Mouse (Mus musculus) midbrain, embryonic 13.5 days (tissue): ENCODE measurements at regions not wholly inside any gene's neighbourhood (a gene's known extent, or its start where the extent isn't known, plus 50 kb on each side); places are given as distances from the start of the nearest gene placed in this dataset.

Source experiments
- ATAC-seq: fragments of 200-750 bp; cut with Nextera tagmentation; 2 replicates; pipeline ENCODE4 v1.8.0; 2017; ENCODE audit warnings: mild to moderate bottlenecking, moderate TSS enrichment, moderate library complexity
- H3K27ac ChIP-seq: fragments of 300-500 bp; sonication (generic); 2 replicates; pipeline ENCODE4 v1.5.1; 2015; ENCODE audit warnings: inconsistent platforms, mild to moderate bottlenecking, moderate library complexity
- H3K27me3 ChIP-seq: fragments of 300-500 bp; sonication (generic); 2 replicates; pipeline ENCODE4 v1.6.1; 2015; ENCODE audit warnings: mild to moderate bottlenecking, inconsistent platforms
- H3K36me3 ChIP-seq: fragments of 300-500 bp; sonication (generic); 2 replicates; pipeline ENCODE4 v1.6.1; 2015; ENCODE audit warnings: mild to moderate bottlenecking, inconsistent platforms
- H3K4me1 ChIP-seq: fragments of 300-500 bp; sonication (generic); replicated peaks from 2 replicates; pipeline ENCODE4 v1.6.1; 2015; ENCODE audit warnings: inconsistent platforms
- H3K4me2 ChIP-seq: fragments of 300-500 bp; sonication (generic); replicated peaks from 2 replicates; pipeline ENCODE4 v1.6.1; 2015; ENCODE audit warnings: moderate library complexity, mild to moderate bottlenecking, inconsistent platforms
- H3K4me3 ChIP-seq: fragments of 300-500 bp; sonication (generic); replicated peaks from 2 replicates; pipeline ENCODE4 v1.5.1; 2015; ENCODE audit warnings: mild to moderate bottlenecking, inconsistent platforms
- H3K9ac ChIP-seq: fragments of 300-500 bp; sonication (generic); replicated peaks from 2 replicates; pipeline ENCODE4 v1.6.1; 2015; ENCODE audit warnings: mild to moderate bottlenecking, inconsistent platforms
- H3K9me3 ChIP-seq: fragments of 300-500 bp; sonication (generic); 2 replicates; pipeline ENCODE4 v1.6.1; 2016; ENCODE audit warnings: mild to moderate bottlenecking, inconsistent platforms
- WGBS: fragments of 180-500 bp; shearing (Covaris S2); methylation state at CpG from one replicate; pipeline ENCODE4 v1.1.7; 2015; 5-methylcytosine and 5-hydroxymethylcytosine counted together

DNA sequence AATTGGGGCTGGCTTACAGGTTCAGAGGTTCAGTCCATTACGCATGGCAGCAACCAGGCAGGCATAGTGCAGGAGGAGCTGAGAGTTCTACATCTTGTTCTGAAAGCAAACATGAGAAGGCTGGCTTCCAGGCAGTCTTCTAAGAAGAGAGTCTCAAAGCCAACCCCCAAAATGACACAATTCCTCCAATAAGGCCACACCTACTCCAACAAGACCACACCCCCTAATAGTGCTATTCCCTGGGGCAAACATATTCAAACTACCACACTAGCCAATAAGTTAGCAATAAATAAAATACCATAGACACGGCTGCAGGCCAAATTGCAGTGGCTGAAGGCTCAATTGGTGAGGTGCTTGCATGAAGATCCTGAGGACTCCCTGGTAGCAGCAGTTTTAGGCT lies 72.2 kb upstream of the Gpr12 start:
- no peaks in the 10 kb centered on the region for H3K4me1 ChIP-seq
- no peak overlapping the region for H3K27ac ChIP-seq
- no peak overlapping the region for H3K4me3 ChIP-seq
- H3K36me3 ChIP-seq, result no peaks in the 10 kb centered on the region
- no peak overlapping the region for H3K9ac ChIP-seq
- 90% methylated on average over 2 of the region's 2 CpGs for WGBS
- H3K9me3 ChIP-seq, result no peaks in the 10 kb centered on the region
- H3K27me3 ChIP-seq, result no peaks in the 10 kb centered on the region
- H3K4me2 ChIP-seq, result no peak overlapping the region
- ATAC-seq, result no peak

DNA sequence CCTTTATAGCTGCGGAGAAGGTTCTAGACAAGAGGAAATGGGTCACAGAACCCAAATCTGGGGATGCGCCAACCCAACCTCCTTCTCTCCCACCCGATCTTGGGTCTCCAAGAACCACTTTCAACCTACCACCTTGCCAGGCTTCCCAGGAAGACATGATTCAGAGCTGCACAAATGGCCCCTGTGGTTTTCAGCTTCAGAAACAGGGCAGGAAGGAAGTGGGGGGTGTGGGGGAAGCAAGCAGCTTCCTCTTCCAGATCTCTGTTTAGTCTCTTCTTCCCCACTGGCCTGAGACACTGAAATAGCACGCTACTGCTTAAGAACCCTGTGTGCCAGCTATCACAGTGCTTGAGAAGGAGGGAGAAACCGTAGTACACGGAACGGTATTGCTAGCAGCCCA lies 70.4 kb upstream of the Gpr12 start:
- ATAC-seq, result no peak
- Histone ChIP-seq H3K27ac (no peak overlapping the region), H3K4me2 (no peak overlapping the region), H3K4me3 (no peak overlapping the region), H3K9ac (no peak overlapping the region), H3K9me3 (no peaks in the 10 kb centered on the region), H3K27me3 (no peaks in the 10 kb centered on the region), H3K4me1 (no peaks in the 10 kb centered on the region), H3K36me3 (no peaks in the 10 kb centered on the region)
- whole genome bisulfite sequencing, result 81% methylated on average over 7 of the region's 7 CpGs

DNA sequence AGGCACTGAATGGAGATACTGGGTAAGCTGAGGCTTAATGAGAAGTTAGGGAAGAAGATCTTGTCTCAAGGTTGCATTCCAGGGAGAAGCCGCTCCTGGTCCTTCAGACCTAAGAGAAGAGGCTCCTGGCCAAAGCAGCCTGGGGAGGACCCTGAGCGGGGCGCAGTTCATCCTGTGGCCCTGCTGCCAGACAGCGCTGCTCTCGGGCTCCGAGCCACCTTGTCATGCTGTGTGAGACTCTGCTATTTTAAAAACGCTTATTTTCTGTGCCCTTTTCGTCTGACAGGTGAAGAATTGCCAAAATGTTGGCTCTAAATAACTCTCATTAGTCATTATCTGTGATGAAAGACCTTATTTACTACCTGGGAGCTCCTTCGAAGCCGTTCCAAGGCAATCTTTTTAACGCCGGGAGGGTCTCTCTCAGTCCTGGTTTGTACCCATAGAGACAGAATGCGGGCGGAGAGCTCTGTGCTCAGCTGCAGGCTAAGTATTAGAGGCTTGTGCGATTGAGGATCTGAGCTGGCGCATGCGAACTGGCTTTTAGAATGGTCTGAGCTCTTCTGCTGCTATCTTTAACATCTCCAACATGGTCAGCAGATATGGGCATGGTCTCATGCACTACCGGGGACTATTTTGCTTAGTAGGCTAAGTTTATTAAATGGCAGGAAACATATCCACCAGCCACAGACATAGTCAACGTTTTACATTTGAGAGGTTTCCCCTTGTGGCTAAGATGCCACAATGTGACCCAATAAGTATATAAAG lies 68.8 kb upstream of the Gpr12 start:
- ATAC-seq, result no peak
- H3K27ac ChIP-seq, result no peak overlapping the region
- H3K4me2 ChIP-seq, result no peak overlapping the region
- H3K9me3 ChIP-seq, result no peaks in the 10 kb centered on the region
- no peaks in the 10 kb centered on the region for H3K27me3 ChIP-seq
- H3K9ac ChIP-seq, result no peak overlapping the region
- H3K36me3 ChIP-seq, result no peaks in the 10 kb centered on the region
- WGBS, result 86% methylated on average over 19 of the region's 19 CpGs
- peaks cover 3% of the 10 kb centered on the region; the same call in 1 of the 2 replicates for H3K4me1 ChIP-seq
- H3K4me3 ChIP-seq, result no peak overlapping the region

DNA sequence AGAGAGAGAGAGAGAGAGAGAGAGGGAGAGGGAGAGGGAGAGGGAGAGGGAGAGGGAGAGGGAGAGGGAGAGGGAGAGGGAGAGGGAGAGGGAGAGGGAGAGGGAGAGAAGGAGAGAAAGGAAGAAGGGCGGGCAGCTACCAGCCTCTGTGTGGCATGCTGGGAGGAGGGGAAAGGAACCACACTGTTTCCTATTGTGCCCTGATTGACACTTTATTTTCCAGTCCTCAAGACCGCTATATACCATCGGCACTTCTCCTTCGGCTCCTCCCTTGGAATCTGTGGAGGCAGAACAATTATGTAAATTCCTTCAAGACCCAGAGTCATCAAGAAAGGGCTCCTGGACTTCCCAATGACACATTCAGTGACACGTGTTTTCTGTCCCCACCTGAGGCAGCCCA lies 67.8 kb upstream of the Gpr12 start:
- Histone ChIP-seq H3K4me3 (no peak overlapping the region), H3K27ac (no peak overlapping the region), H3K4me2 (no peak overlapping the region), H3K9me3 (no peaks in the 10 kb centered on the region), H3K4me1 (peaks cover 5% of the 10 kb centered on the region; the same call in 1 of the 2 replicates), H3K9ac (no peak overlapping the region), H3K36me3 (no peaks in the 10 kb centered on the region), H3K27me3 (no peaks in the 10 kb centered on the region)
- WGBS, result 15% methylated on average over 5 of the region's 5 CpGs
- no peak for ATAC-seq

DNA sequence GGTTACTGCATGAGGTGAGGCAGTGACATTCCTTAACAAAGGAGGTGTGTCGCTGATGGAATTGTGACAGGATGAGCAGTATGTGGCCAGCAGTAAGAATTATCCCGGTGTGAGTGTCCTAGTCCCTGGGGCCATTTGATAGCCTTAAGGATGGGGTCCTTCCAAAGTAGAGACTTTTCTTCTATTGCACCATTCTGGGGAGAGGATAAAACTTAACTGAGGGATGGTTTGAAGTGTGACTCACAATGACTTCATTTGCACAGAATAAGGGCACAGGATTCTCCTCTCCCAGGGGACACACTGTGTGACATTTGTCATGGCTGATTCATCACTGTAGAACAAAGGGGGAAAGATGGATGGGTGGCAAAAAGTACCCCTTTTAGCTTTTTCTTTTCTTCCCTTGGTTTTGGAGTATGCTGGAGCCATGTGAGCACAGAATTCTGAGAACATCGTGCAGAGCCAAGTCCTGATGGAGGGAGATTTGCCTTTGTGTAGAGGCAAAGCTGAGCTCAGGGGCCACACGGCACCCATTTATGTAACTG lies 63.6 kb upstream of the Gpr12 start:
- Histone ChIP-seq H3K27me3 (no peaks in the 10 kb centered on the region), H3K4me3 (no peak overlapping the region), H3K9me3 (no peaks in the 10 kb centered on the region), H3K27ac (no peak overlapping the region), H3K4me2 (no peak overlapping the region), H3K4me1 (peaks cover 9% of the 10 kb centered on the region), H3K36me3 (no peaks in the 10 kb centered on the region), H3K9ac (no peak overlapping the region)
- WGBS, result 69% methylated on average over 4 of the region's 4 CpGs
- ATAC-seq, result no peak

DNA sequence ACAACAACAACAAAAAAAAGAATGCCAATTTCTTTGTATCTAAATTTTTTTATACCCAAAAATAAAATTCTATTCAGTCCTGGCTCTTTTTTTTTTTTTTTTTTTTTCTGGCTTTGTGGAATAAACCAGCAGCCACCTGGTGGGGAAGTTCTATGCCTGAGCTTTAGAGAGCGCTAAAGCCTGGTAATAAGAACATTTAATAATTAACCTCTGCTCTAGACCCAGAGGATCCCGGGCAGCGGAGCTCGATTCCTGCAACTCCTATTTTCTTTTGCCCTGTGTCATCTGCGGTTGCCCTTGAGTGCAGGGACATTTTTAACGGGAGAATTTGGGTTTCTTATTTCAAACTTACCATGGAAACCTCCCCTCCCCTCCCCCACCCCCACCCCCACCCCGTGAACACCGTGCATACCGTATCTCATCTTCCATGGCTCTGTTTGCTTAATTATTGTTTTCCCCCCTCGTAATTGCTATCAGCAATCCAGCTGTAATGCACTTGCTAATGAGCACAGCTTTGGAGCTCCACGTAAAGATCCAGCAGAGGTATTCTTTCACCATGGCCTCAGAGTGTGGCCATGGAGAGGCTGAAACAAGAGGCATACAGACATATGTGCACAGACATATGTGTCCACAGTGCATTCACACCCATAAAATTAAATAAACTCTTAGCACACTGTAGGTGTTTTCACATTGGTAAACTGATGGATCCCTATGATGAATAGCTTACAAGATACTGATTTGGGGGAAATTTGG lies 62.8 kb upstream of the Gpr12 start:
- no peaks in the 10 kb centered on the region for H3K36me3 ChIP-seq
- ATAC-seq, result peak; percentile 63
- H3K27me3 ChIP-seq, result no peaks in the 10 kb centered on the region
- H3K4me3 ChIP-seq, result no peak overlapping the region
- H3K9ac ChIP-seq, result no peak overlapping the region
- no peaks in the 10 kb centered on the region for H3K9me3 ChIP-seq
- WGBS, result 25% methylated on average over 11 of the region's 11 CpGs
- H3K27ac ChIP-seq, result no peak overlapping the region
- H3K4me1 ChIP-seq, result peaks cover 9% of the 10 kb centered on the region
- H3K4me2 ChIP-seq, result no peak overlapping the region

DNA sequence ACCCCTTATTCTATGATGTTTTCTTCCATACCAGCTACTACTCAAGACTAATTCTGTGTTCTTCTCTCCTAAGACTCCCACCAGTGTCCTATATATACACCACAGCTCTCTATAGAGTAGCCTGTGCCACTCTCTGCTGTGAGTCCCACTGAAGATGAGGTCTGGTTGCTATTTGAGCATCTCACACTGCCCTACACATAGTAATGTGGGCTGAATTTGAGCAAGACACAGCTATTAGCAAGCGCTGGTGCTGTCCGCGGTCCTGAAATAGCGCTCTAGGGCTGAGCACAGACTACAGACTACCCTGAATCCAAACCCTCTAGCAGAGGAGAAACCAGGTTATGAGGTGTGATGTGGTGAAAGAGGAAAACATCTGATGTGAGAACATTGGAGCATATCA lies 59.5 kb upstream of the Gpr12 start:
- no peaks in the 10 kb centered on the region for H3K9me3 ChIP-seq
- H3K27me3 ChIP-seq, result no peaks in the 10 kb centered on the region
- H3K36me3 ChIP-seq, result no peaks in the 10 kb centered on the region
- no peak overlapping the region for H3K4me2 ChIP-seq
- H3K4me1 ChIP-seq, result peaks cover 9% of the 10 kb centered on the region
- WGBS, result 6% methylated on average over 4 of the region's 4 CpGs
- no peak for ATAC-seq
- H3K4me3 ChIP-seq, result no peak overlapping the region
- H3K9ac ChIP-seq, result no peak overlapping the region
- no peak overlapping the region for H3K27ac ChIP-seq

DNA sequence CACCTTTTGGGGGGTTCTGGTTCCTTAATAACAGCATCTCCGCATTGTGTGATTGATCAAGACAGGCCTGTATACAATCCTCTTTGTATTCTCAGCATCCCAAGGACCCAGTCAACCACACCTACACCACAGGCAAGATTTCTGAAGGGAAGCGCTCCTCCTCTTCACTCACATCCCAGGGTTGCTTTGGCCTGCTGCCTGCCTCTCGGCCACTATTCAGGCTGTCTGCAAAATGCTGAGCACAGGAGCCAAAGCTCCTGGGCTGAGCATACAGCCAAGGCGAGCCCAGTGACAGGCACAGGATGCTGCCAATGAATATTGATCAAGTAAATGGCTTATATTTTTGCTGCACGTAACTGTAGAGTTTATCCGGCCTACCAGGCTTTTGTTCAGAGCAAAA lies 56.9 kb upstream of the Gpr12 start:
- Histone ChIP-seq H3K27me3 (no peaks in the 10 kb centered on the region), H3K4me3 (no peak overlapping the region), H3K36me3 (no peaks in the 10 kb centered on the region), H3K4me1 (peaks cover under 1% of the 10 kb centered on the region), H3K27ac (no peak overlapping the region), H3K4me2 (no peak overlapping the region), H3K9ac (no peak overlapping the region), H3K9me3 (no peaks in the 10 kb centered on the region)
- WGBS, result 87% methylated on average over 6 of the region's 6 CpGs
- no peak for ATAC-seq

DNA sequence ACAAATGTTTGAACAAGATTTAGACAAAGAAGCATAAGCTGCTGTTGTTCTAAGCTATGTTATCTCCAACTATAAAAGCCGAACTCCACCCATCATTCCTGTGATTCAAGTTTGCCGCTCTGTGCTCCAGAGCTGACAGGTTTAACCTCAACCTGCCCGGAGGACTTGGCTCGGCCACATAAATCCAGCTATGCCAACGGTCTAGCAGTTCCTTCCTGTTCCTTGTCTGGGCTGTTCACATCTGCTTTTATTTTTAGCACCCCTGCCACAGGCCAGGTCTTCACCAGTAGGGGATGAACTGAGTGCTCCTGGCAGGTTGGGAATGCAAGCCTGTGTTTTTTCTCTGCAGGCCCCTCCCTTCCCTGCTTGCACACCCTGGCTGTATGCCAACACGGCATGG lies 51.8 kb upstream of the Gpr12 start:
- ATAC-seq, result no peak
- no peaks in the 10 kb centered on the region for H3K9me3 ChIP-seq
- H3K27ac ChIP-seq, result no peak overlapping the region
- no peaks in the 10 kb centered on the region for H3K27me3 ChIP-seq
- H3K9ac ChIP-seq, result no peak overlapping the region
- WGBS, result 91% methylated on average over 6 of the region's 6 CpGs
- H3K4me3 ChIP-seq, result no peak overlapping the region
- H3K4me2 ChIP-seq, result no peak overlapping the region
- H3K36me3 ChIP-seq, result no peaks in the 10 kb centered on the region
- no peaks in the 10 kb centered on the region for H3K4me1 ChIP-seq
